Mouse (Mus musculus) C2C12 (cell line): ENCODE measurements around the gene Klhl36. TPM values are rescaled to one million over a fixed set of nuclear protein-coding genes. Genes with fewer than 3 reads are reported as not detected.

Experiments used
- H3K27me3 ChIP-seq: one replicate; pipeline ENCODE4 v1.6.1; 2011; ENCODE audit not compliant: control insufficient read depth, insufficient read depth, insufficient read length
- H3K36me3 ChIP-seq: one replicate; pipeline ENCODE4 v1.6.1; 2011; ENCODE audit not compliant: control insufficient read depth, insufficient read depth
- H3K4me3 ChIP-seq: one replicate; pipeline ENCODE4 v1.5.1; 2011; ENCODE audit warnings: mild to moderate bottlenecking, control low read depth; ENCODE audit not compliant: poor library complexity, insufficient read depth, severe bottlenecking
- H3K79me2 ChIP-seq: one replicate; pipeline ENCODE4 v1.6.1; 2011; ENCODE audit not compliant: control insufficient read depth, insufficient read depth
- H3K79me3 ChIP-seq: one replicate; pipeline ENCODE4 v1.6.1; 2011; ENCODE audit warnings: low read depth, control low read depth
- H3ac ChIP-seq: one replicate; pipeline ENCODE3; 2011; ENCODE audit warnings: low read depth; ENCODE audit not compliant: control insufficient read depth, insufficient read length
- CEBPB ChIP-seq: IDR thresholded peaks from one replicate; pipeline ENCODE4 v1.6.1; 2011; ENCODE audit warnings: low read depth, mild to moderate bottlenecking, control low read depth, moderate library complexity
- CTCF ChIP-seq: IDR thresholded peaks from one replicate; pipeline ENCODE4 v1.5.1; 2011; ENCODE audit not compliant: control insufficient read depth, insufficient read depth, insufficient read length
- FOSL1 ChIP-seq: IDR thresholded peaks from one replicate; pipeline ENCODE4 v1.8.0; 2011; ENCODE audit warnings: mild to moderate bottlenecking, low read length; ENCODE audit not compliant: poor library complexity, insufficient read depth, severe bottlenecking
- MAX ChIP-seq: IDR thresholded peaks from one replicate; pipeline ENCODE4 v1.6.1; 2011; ENCODE audit warnings: mild to moderate bottlenecking, control low read depth
- MYOD1 ChIP-seq: IDR thresholded peaks from one replicate; pipeline ENCODE4 v1.6.1; 2011; ENCODE audit warnings: low read depth; ENCODE audit not compliant: control insufficient read depth, insufficient read length
- MYOG ChIP-seq: IDR thresholded peaks from one replicate; pipeline ENCODE4 v1.6.1; 2011; ENCODE audit not compliant: control insufficient read depth, insufficient read length; ENCODE audit errors: extremely low read depth
- USF1 ChIP-seq: IDR thresholded peaks from one replicate; pipeline ENCODE4 v1.6.1; 2011; ENCODE audit warnings: low read depth, mild to moderate bottlenecking, control low read depth, moderate library complexity
- polyA plus RNA-seq: library from polyadenylated mRNA; unstranded; fragments of >200 nt; fragmentation: generic; extraction: Trizol; gene quantifications from one replicate; pipeline ENCODE4 v1.2.1, GENCODE M21; 2012; ENCODE audit warnings: missing spikeins

Gene Klhl36
- polyA plus RNA-seq, 1 experiment, result 2.7 TPM

DNA sequence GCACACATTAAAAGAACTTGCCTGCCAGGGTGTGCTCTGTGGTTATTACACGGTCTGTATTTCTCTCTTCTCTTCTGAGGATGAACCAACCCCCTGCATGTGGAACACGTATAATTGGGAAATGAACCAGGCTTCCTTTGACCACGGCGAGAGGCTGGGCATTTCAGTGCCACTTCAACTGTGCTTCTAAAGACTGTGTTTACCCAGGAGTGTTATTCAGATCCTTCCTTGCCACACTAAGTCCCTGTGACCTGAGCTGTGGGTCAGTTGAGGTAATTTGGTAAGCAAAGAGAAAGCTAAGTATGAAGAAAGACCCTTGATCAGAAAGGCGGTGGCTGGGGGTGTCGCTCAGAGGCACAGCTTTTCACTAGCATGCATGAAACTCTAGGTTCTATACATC is 19.2 kb downstream of the Klhl36 start:
- H3K4me3 ChIP-seq, result no peak overlapping the region
- H3K36me3 ChIP-seq, result no peaks in the 10 kb centered on the region
- TF ChIP-seq MYOD1 (no peak), FOSL1 (no peak), MAX (no peak), USF1 (no peak), CEBPB (no peak), CTCF (no peak), MYOG (no peak)
- H3ac ChIP-seq, result no peak overlapping the region
- H3K79me3 ChIP-seq, result no peaks in the 10 kb centered on the region
- H3K27me3 ChIP-seq, result no peaks in the 10 kb centered on the region
- H3K79me2 ChIP-seq, result no peaks in the 10 kb centered on the region

DNA sequence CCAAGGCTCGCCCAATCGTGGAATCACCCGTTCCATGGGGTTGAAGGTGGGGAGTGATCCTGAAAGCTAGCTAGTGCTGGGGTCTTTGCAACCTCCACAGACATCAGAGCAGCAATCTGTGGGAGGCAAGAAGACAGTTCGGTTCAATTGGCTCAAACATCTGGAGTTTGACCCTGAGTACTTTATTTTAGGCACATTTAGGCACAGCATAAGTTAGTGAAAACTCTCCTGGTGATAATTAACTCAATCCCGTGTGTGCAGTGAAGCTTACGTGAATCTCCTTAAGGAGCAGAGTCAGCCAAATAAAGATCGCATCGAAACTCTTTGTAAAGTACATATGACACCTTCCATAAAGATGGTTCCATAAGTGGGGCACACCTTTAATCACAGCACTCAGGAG is 19.9 kb downstream of the Klhl36 start:
- H3ac ChIP-seq, result no peak overlapping the region
- no peak for TF ChIP-seq CEBPB
- TF ChIP-seq MYOG, result no peak
- TF ChIP-seq MYOD1, result no peak
- no peak for TF ChIP-seq CTCF
- no peak for TF ChIP-seq MAX
- TF ChIP-seq USF1, result no peak
- TF ChIP-seq FOSL1, result no peak
- H3K79me2 ChIP-seq, result no peaks in the 10 kb centered on the region
- no peak overlapping the region for H3K4me3 ChIP-seq
- H3K36me3 ChIP-seq, result no peaks in the 10 kb centered on the region
- no peaks in the 10 kb centered on the region for H3K27me3 ChIP-seq
- no peaks in the 10 kb centered on the region for H3K79me3 ChIP-seq

DNA sequence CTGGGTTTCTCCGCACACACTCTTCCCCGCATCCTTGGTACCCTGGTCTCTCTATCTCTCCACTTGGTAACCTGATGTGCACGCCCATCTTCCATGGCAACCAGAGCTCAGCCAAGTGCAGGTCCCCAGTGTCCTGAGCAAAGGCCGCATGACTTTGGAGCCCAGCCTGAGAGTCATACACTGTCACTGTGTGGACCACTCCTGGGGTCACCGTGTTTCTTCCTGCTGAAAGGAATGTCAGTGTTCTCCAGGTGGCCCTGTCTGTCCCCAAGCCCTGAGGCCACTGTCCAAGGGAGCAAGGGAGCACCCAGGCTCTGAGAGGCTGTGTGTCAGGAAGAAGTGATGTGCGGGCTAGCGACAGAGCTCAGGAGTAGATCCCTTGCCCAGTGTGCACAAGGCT is 21.2 kb downstream of the Klhl36 start:
- Histone ChIP-seq H3K79me3 (no peaks in the 10 kb centered on the region), H3K27me3 (no peaks in the 10 kb centered on the region), H3K36me3 (no peaks in the 10 kb centered on the region), H3K4me3 (no peak overlapping the region), H3K79me2 (no peaks in the 10 kb centered on the region), H3ac (no peak overlapping the region)
- no peak for TF ChIP-seq MYOD1
- no peak for TF ChIP-seq CEBPB

DNA sequence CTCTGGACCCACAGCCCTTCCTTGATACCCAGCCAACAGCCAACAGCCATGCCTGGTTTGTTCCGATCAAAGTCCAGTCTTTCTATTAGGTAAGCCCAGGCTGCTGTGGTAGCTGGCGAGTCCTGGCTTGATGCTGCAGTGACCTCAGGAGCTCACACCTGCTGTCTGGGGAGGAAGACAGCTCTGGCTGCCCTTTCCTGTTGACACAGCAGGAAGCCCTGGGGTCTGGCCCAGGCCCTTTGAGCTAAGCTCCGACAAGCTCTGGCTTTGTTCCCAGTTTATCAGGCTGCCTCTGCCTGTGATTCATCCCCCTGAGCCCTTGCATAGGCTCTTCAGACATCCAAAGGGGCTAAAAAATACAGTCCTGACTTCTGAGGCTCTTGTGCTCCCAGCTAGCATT is 23.5 kb downstream of the Klhl36 start:
- H3ac ChIP-seq, result no peak overlapping the region
- peaks cover 3% of the 10 kb centered on the region for H3K27me3 ChIP-seq
- H3K36me3 ChIP-seq, result no peaks in the 10 kb centered on the region
- no peak overlapping the region for H3K4me3 ChIP-seq
- H3K79me3 ChIP-seq, result no peaks in the 10 kb centered on the region
- peak; percentile 78 for TF ChIP-seq MYOD1
- TF ChIP-seq CEBPB, result no peak
- H3K79me2 ChIP-seq, result no peaks in the 10 kb centered on the region

DNA sequence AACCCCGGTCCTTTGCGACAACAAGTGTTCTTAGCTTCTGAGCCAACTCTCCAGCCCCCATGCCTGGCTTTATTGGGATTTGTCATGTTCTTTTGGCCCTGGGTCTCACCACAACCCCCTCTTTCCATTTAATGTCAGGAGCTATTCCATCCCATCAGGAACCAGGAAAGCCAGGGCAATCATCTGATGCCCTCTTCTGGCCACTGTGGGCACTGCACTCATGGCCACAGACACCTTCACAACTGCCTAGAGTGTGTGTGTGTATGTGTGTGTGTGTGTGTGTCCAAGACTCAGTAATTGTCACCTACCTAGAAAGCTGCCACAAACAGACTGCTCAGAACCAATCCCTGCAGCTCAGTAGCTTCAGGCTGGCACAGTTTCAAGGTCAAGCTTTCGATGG is 25.1 kb downstream of the Klhl36 start:
- no peak overlapping the region for H3ac ChIP-seq
- H3K36me3 ChIP-seq, result no peaks in the 10 kb centered on the region
- no peak for TF ChIP-seq USF1
- TF ChIP-seq CTCF, result peak; percentile 62
- peaks cover 3% of the 10 kb centered on the region for H3K27me3 ChIP-seq
- H3K4me3 ChIP-seq, result no peak overlapping the region
- H3K79me2 ChIP-seq, result no peaks in the 10 kb centered on the region
- H3K79me3 ChIP-seq, result no peaks in the 10 kb centered on the region

DNA sequence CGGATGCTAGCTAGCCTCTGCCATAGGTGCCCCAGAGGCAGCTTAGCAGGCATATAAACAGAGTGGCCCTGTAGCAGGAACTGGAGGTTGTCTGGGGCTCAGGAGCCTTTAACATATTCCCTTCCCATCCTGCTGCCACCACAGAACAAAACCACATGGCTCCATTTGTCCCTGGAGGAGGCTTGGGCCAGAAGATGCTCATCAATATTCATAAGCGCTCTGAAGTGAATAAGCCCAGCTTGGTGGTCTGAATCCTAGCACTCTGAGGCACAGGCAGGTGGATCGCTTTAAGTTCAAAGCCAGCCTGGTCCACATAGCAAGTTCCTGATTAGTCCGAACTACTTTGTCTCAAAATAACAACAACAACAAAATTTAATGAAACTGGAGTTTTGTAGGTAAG is 25.9 kb downstream of the Klhl36 start:
- TF ChIP-seq MYOD1 (no peak), MAX (no peak)

DNA sequence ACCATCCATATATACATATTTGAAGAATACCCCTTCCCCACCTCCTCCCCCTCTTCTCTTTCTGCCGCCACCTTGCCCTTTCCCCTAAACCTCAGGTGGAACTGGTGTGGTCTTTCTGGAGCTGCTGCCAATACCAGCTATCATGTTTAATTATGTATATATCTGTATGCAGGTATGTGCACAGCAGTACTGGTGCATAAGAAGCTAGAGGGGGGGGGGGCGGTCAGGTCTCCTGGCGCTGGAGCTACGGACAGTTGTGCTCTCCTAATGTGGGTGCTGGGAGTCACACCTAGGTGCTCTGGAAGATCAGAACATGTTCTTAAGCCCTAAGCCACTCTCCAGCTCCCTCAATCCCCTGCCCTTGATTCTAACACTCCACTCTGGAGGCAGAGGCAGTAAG is 35.0 kb downstream of the Klhl36 start:
- Histone ChIP-seq H3K4me3 (no peak overlapping the region), H3K27me3 (no peaks in the 10 kb centered on the region), H3ac (no peak overlapping the region), H3K79me3 (no peaks in the 10 kb centered on the region), H3K79me2 (no peaks in the 10 kb centered on the region), H3K36me3 (no peaks in the 10 kb centered on the region)
- TF ChIP-seq MAX, result no peak
- TF ChIP-seq FOSL1, result no peak
- TF ChIP-seq MYOG, result no peak
- no peak for TF ChIP-seq USF1
- no peak for TF ChIP-seq CEBPB
- no peak for TF ChIP-seq CTCF
- no peak for TF ChIP-seq MYOD1

More for the DNA sequence above, 25.9 kb downstream of the Klhl36 start:
- Histone ChIP-seq H3K4me3 (no peak overlapping the region), H3ac (no peak overlapping the region), H3K27me3 (peaks cover 3% of the 10 kb centered on the region), H3K79me3 (no peaks in the 10 kb centered on the region), H3K36me3 (no peaks in the 10 kb centered on the region), H3K79me2 (no peaks in the 10 kb centered on the region)
